Mouse (Mus musculus): Measurements from ENCODE around the gene Ccdc144b. TPM values are rescaled to one million over a fixed set of nuclear protein-coding genes. Genes with fewer than 3 reads are reported as not detected.

Gene Ccdc144b
- polyA plus RNA-seq (2015; fragmentation: Nextera tagmentation; extraction: Ambion mirVana) = 0.03 TPM in 1 of 2 replicates, not detected in the other

DNA sequence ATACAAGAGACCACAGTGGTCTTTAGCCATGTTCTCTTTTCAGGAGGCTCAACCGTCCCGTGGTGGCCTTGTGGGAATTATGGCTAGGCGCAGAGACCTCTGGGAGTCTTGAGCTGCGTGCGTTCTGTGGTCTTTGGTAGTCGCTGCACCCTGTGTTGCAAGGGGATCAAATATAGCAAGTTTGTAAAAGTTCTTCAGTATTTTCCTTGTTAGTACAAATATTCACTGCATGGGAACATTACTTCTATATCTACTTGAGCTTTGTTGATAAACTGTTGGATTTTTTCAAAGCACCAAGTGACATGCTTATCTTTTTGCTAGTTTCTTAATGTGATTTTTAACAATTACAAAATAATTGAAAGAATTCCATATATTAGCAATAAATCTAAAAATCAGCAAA, at the start of gene Ccdc144b:
Gene Ccdc144b (minus strand): TSS at position 101 of the 400 bp plus-strand sequence.
- no peaks in the 10 kb centered on the region for H3K36me3 ChIP-seq
- H3K9ac ChIP-seq = no peak within 1 kb of the TSS
- no peaks in the 10 kb centered on the region for H3K9me3 ChIP-seq
- H3K27ac ChIP-seq = no peak within 1 kb of the TSS
- 89% methylated on average over 6 of the region's 6 CpGs for WGBS
- no peak for ATAC-seq (ENCODE audit: low FRiP score, low read depth)
- no peaks in the 10 kb centered on the region for H3K27me3 ChIP-seq
- no peak within 1 kb of the TSS for H3K4me3 ChIP-seq
- no peak within 1 kb of the TSS for H3K4me2 ChIP-seq (replicated peaks)
- no peaks in the 10 kb centered on the region for H3K4me1 ChIP-seq

DNA sequence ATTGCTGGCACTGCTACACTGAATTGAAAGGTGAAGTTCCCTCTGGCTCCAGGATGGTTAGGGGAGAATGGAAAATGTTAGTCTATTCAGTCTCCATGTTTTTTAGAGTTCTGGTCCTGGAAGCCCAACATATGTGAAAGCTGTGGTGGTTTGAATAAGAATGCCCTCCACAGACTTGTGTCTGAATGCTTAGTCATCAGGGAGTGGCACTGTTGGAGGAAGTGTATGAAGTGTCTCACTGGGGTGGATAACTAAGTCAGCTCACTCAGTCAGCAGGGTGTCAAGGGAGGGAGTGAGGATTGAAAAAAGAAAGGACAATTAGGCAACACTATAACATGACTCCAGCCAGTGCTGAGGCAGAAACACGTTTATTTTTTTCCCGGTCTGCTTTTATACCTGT, 42.0 kb upstream of the Ccdc144b start:
- Histone ChIP-seq H3K27me3 (no peaks in the 10 kb centered on the region), H3K9me3 (peaks cover 11% of the 10 kb centered on the region; the same call in 1 of the 2 replicates), H3K27ac (no peak overlapping the region), H3K9ac (no peak overlapping the region), H3K36me3 (peaks cover 30% of the 10 kb centered on the region), H3K4me2 (replicated peaks) (no peak overlapping the region), H3K4me1 (no peaks in the 10 kb centered on the region), H3K4me3 (no peak overlapping the region)
- 89% methylated on average over 2 of the region's 2 CpGs for WGBS
- no peak for ATAC-seq (ENCODE audit: low FRiP score, low read depth)

DNA sequence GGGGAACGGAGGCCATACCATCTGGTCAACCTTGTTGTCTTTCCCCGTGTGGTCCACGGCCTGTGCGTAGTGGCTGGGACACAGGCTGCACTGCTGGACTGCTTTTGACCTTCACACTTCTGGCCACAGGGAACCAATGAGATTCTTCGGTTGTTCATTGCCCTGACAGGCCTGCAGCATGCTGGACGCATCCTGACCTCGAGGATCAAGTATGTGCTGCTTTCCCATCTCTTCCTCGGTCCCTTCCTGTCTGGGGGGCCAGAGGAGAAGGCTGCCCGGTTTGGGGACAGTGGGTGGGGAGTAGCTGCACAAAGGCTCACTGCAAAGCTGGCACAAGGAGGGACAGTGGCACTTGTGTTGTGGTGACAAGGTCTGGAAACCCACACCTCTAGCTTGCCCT, 34.2 kb upstream of the Ccdc144b start:
- Histone ChIP-seq H3K4me2 (replicated peaks) (no peak overlapping the region), H3K36me3 (peaks cover 88% of the 10 kb centered on the region), H3K27me3 (no peaks in the 10 kb centered on the region), H3K4me3 (no peak overlapping the region), H3K9ac (no peak overlapping the region), H3K27ac (no peak overlapping the region), H3K9me3 (no peaks in the 10 kb centered on the region), H3K4me1 (no peaks in the 10 kb centered on the region)
- no peak for ATAC-seq (ENCODE audit: low FRiP score, low read depth)
- WGBS = 91% methylated on average over 9 of the region's 9 CpGs

DNA sequence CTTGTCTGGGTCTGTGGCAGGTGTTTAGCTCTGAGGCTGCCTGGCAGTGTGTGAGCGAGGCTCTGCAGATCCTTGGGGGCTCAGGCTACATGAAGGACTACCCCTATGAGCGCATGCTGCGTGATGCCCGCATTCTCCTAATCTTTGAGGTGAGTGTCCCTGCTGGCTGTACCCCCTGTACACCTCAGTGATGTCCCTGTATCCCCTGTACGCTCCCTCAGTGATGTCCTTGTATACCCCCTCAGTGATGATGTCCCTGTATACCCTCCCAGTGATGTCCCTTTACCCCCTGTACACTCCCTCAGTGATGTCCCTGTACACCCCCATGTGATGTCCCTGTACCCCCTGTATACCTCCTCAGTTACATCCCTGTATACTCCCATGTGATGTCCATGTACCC, 32.0 kb upstream of the Ccdc144b start:
- Histone ChIP-seq H3K9me3 (no peaks in the 10 kb centered on the region), H3K4me3 (no peak overlapping the region), H3K36me3 (peaks cover 96% of the 10 kb centered on the region), H3K9ac (no peak overlapping the region), H3K4me2 (replicated peaks) (no peak overlapping the region), H3K4me1 (no peaks in the 10 kb centered on the region), H3K27ac (no peak overlapping the region), H3K27me3 (no peaks in the 10 kb centered on the region)
- ATAC-seq (ENCODE audit: low FRiP score, low read depth) = no peak
- 95% methylated on average over 5 of the region's 5 CpGs for WGBS

DNA sequence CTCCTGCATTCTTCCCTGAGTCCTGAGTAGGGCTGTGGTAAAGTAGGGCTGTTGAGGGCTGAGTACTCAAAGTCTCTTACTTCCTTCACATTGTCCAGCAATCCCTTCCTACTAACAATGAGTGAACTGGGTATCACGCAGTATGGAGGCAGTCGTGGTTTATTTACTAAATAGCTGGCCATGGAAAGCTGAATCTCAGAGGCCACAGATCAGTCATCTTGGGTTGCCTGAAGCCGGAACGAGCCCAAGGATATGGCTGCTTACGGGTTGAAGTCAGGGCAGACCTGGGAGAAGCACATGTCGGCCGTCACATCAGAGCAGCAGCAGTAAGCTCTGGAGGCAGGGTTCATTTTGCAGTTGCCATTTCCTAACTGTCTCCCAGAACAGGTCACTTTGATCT, 30.0 kb upstream of the Ccdc144b start:
- no peak overlapping the region for H3K4me2 ChIP-seq (replicated peaks)
- WGBS = 94% methylated on average over 7 of the region's 7 CpGs
- no peaks in the 10 kb centered on the region for H3K4me1 ChIP-seq
- no peak overlapping the region for H3K9ac ChIP-seq
- peaks cover 96% of the 10 kb centered on the region for H3K36me3 ChIP-seq
- H3K4me3 ChIP-seq = no peak overlapping the region
- H3K9me3 ChIP-seq = no peaks in the 10 kb centered on the region
- no peaks in the 10 kb centered on the region for H3K27me3 ChIP-seq
- no peak overlapping the region for H3K27ac ChIP-seq
- no peak for ATAC-seq (ENCODE audit: low FRiP score, low read depth)

DNA sequence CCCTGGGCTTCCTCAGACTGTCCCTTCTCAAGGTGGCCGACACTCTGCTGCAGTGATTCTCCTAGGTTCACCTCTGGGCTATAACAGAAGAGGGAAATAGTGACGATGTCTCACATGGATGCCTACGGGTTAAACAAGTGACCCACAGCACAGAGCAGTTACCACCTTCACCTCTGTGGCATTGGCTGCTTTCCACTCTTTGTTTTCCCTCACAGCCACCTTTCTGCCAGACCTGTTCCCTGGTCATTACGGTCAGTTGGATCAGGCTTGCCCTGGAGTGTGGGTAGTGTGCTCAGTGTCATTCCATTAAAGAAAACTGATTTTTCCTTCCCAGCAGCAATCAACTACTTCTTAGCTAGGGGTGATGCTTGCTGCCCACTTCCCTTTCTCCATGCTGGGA, 29.5 kb upstream of the Ccdc144b start:
- Histone ChIP-seq H3K36me3 (peaks cover 96% of the 10 kb centered on the region), H3K27me3 (no peaks in the 10 kb centered on the region), H3K4me3 (no peak overlapping the region), H3K4me2 (replicated peaks) (no peak overlapping the region), H3K9me3 (no peaks in the 10 kb centered on the region), H3K4me1 (no peaks in the 10 kb centered on the region), H3K27ac (no peak overlapping the region), H3K9ac (no peak overlapping the region)
- no peak for ATAC-seq (ENCODE audit: low FRiP score, low read depth)
- WGBS = 97% methylated on average over 4 of the region's 4 CpGs

DNA sequence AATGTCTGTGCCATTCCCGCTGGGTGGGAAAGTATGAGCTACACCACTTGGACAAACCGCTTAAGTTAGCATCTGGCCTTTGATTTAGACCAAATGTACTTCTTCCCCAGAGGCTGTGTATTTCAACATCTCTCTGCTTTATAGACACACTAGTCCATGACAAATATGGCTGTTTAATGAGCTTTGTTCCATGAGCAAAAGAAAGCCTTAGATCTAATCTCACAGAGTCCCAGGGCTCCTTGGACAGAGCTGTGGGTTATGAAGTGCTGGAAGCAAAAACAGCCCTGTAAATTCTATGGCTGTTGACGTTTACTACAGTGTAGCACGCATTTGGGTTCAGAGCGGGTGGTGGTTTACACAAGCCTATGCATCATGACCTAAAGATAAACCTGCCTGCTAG, 27.4 kb upstream of the Ccdc144b start:
- 91% methylated on average over 5 of the region's 5 CpGs for WGBS
- peaks cover 95% of the 10 kb centered on the region for H3K36me3 ChIP-seq
- H3K27ac ChIP-seq = no peak overlapping the region
- no peak overlapping the region for H3K4me2 ChIP-seq (replicated peaks)
- H3K27me3 ChIP-seq = no peaks in the 10 kb centered on the region
- no peaks in the 10 kb centered on the region for H3K9me3 ChIP-seq
- no peak overlapping the region for H3K9ac ChIP-seq
- H3K4me1 ChIP-seq = no peaks in the 10 kb centered on the region
- ATAC-seq (ENCODE audit: low FRiP score, low read depth) = no peak
- no peak overlapping the region for H3K4me3 ChIP-seq

DNA sequence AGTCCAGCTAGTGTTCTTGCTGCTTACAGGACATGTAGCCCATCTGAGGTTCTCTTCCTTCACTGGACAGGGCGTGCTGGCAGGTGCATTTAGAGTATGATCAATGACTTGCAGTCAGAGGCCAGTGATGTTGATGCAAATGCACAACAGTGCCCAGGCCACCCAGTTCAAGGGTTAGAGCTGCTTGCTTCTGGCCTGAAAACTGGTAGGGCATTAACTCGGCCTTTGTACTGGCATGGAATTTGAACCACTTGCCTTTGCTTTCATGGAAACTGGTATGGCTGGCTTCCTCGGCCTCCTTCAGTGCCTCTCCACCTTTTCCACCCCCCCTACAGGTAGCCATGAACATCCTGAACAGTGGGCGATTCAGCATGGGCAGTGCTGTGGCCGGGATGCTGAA, 26.5 kb upstream of the Ccdc144b start:
- Histone ChIP-seq H3K9ac (no peak overlapping the region), H3K27ac (no peak overlapping the region), H3K9me3 (no peaks in the 10 kb centered on the region), H3K4me2 (replicated peaks) (no peak overlapping the region), H3K27me3 (no peaks in the 10 kb centered on the region), H3K4me1 (no peaks in the 10 kb centered on the region), H3K36me3 (peaks cover 95% of the 10 kb centered on the region), H3K4me3 (no peak overlapping the region)
- ATAC-seq (ENCODE audit: low FRiP score, low read depth) = no peak
- WGBS = 90% methylated on average over 5 of the region's 5 CpGs

DNA sequence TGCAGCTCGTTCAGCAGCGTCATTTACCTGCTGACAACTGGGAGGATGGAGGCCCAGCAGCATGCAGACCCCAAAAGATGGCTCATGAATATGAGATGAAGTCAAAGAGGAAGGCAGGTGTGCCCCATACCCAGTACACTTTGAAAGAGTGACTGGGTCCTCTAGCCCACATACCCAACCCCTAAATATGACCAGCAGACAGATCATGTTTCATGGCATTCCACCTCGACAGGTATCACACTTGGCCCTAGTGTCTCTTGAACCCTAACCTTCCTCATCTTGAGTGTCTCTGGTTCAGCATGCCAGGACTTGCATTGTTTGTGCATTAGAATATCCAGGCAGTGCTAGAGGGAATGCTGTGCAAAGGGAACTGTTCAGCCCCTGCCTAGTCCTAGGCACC, 24.0 kb upstream of the Ccdc144b start:
- Histone ChIP-seq H3K9me3 (no peaks in the 10 kb centered on the region), H3K27ac (no peak overlapping the region), H3K9ac (no peak overlapping the region), H3K4me3 (no peak overlapping the region), H3K27me3 (no peaks in the 10 kb centered on the region), H3K4me2 (replicated peaks) (no peak overlapping the region), H3K4me1 (no peaks in the 10 kb centered on the region), H3K36me3 (peaks cover 90% of the 10 kb centered on the region)
- 82% methylated on average over 3 of the region's 3 CpGs for WGBS
- ATAC-seq (ENCODE audit: low FRiP score, low read depth) = no peak

DNA sequence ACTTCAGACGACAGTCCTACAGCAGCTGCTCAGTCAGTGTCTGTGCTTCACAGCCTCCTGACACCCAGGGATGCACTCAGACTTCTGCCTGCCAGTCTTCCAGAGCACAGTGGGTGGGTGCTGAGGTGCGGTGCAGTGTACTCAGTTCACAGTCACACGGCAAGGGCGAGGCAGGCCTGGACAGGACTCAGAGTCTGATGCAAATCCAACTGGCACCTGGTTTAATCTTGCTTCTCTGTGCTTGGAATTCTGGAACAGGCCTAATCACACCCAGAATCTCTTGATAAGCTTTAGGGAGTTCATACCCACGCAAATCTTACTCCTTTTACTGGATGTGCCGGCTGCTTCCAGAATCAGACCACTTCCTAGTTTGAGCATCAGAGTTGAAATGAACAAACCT, 22.1 kb upstream of the Ccdc144b start:
- 92% methylated on average over 6 of the region's 6 CpGs for WGBS
- Histone ChIP-seq H3K4me2 (replicated peaks) (no peak overlapping the region), H3K4me3 (no peak overlapping the region), H3K36me3 (peaks cover 81% of the 10 kb centered on the region), H3K27ac (no peak overlapping the region), H3K9me3 (no peaks in the 10 kb centered on the region), H3K27me3 (no peaks in the 10 kb centered on the region), H3K4me1 (no peaks in the 10 kb centered on the region), H3K9ac (no peak overlapping the region)
- ATAC-seq (ENCODE audit: low FRiP score, low read depth) = no peak

DNA sequence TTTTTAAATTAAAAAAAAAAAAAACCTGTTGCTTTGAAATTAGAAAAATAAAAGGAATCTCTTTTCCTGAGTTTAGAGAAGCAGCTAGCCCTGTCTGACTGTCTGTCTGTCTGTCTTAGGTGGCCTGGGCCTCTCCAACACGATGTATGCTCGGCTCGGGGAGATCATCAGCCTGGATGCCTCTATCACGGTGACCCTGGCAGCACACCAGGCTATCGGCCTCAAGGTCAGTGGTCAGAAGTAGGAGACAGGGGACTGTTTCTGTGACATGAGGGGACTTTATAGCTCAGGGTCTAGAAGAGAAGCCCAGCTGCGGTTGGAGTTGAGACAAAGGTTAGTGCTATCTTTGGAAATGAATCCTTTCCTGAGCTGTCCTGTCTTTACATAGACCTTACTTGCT, 20.9 kb upstream of the Ccdc144b start:
- H3K4me3 ChIP-seq = no peak overlapping the region
- no peak overlapping the region for H3K9ac ChIP-seq
- no peak overlapping the region for H3K4me2 ChIP-seq (replicated peaks)
- ATAC-seq (ENCODE audit: low FRiP score, low read depth) = no peak
- no peaks in the 10 kb centered on the region for H3K4me1 ChIP-seq
- no peak overlapping the region for H3K27ac ChIP-seq
- H3K27me3 ChIP-seq = no peaks in the 10 kb centered on the region
- peaks cover 77% of the 10 kb centered on the region for H3K36me3 ChIP-seq
- WGBS = 94% methylated on average over 6 of the region's 6 CpGs
- no peaks in the 10 kb centered on the region for H3K9me3 ChIP-seq

DNA sequence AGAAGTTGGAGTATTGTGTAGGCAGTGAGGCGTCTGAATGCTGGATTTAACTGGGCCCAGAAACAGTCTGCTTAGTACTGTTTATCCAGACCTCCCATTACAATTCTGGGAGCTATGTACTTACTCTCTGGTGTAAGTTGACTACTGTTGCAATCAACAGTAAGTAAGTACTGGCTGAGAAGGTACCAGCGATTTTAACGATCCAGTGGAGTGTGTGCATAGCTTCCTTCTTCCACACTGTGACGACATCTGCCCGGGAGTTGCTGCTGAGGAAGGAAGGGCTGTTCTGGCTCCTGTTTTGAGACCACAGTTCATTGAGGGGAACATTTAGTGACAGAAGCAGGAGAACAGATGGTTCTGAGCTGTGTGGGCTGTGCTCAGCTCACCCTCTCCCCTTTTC, 17.7 kb upstream of the Ccdc144b start:
- H3K9me3 ChIP-seq = no peaks in the 10 kb centered on the region
- no peak for ATAC-seq (ENCODE audit: low FRiP score, low read depth)
- H3K36me3 ChIP-seq = peaks cover 48% of the 10 kb centered on the region
- 85% methylated on average over 5 of the region's 5 CpGs for WGBS
- H3K27ac ChIP-seq = no peak overlapping the region
- H3K9ac ChIP-seq = no peak overlapping the region
- no peak overlapping the region for H3K4me3 ChIP-seq
- no peak overlapping the region for H3K4me2 ChIP-seq (replicated peaks)
- H3K4me1 ChIP-seq = peaks cover 18% of the 10 kb centered on the region
- H3K27me3 ChIP-seq = no peaks in the 10 kb centered on the region

DNA sequence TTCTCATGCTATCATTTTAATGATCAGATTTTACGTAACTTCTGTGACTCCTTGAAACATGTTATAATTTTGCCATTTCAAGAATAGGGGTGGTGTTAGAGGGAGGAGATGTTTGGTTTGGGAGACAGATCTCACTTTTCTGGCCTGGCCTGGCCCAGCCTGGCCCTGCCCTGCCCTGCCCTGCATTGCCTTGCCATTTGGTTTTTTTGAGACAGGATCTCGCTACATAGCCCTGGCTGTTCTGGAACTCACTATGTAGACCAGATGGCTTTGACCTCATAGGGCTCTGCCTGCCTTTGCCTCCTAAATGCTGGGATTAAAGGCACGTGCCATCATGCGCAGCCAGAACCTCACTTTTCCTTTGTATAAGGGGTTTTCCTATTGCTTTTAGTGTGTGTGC, 17.1 kb upstream of the Ccdc144b start:
- Histone ChIP-seq H3K36me3 (peaks cover 42% of the 10 kb centered on the region), H3K4me2 (replicated peaks) (no peak overlapping the region), H3K9me3 (no peaks in the 10 kb centered on the region), H3K27ac (no peak overlapping the region), H3K4me3 (no peak overlapping the region), H3K4me1 (peaks cover 18% of the 10 kb centered on the region), H3K27me3 (no peaks in the 10 kb centered on the region), H3K9ac (no peak overlapping the region)
- WGBS = 94% methylated on average over 4 of the region's 4 CpGs
- ATAC-seq (ENCODE audit: low FRiP score, low read depth) = no peak

All from limb, embryonic 13.5 days (tissue).